Comparison of ENCODE assay signal across 21 mouse cellular contexts in the genomic region with DNA sequence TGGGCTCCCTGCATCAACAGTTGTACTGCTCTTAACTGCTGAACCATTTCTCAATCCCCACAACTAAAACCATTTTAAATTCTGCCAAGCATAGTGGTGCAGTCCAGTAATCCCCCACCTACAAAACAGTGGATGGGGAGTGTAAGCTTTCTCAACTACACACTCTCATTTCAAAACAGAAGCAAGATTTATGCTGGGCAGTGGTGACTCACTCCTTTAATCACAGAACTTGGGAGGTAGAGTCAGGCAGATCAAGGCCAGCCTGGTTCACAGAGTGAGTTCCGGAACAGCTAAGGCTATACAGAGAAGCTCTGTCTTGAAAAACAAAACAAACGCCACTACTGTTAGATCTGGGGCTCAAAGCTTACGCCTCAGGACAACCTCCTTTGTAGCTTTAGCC. TPM values are rescaled to one million over a fixed set of nuclear protein-coding genes. Genes with fewer than 3 reads are reported as not detected.
A peak's percentile ranks its signal among the peaks of the same experiment; 100 is the strongest.
DNase-seq lines count a peak whose midpoint lies in the region; ATAC-seq lines count a peak whose summit lies in the region.
"Had no signal": no experiment of that assay in that cellular context is flagged by ENCODE, and none has a peak within 500 bp of the region (broad histone marks: within the 10 kb centered on the region; RNA-seq: fewer than 3 reads in every experiment).

No protein-coding gene starts in this region.

- 78% methylated on average over 3 of the region's 3 CpGs for WGBS in hindbrain, embryonic 11.5 days
- WGBS in hindbrain, embryonic 14.5 days: 71% methylated on average over 3 of the region's 3 CpGs
- 85% methylated on average over 3 of the region's 3 CpGs for WGBS in limb, embryonic 12.5 days

- H3K36me3 ChIP-seq in hindbrain, embryonic 11.5 days (ENCODE audit: control insufficient read depth, insufficient read depth, low read length): no peaks in the 10 kb centered on the region
- no peaks in the 10 kb centered on the region for H3K36me3 ChIP-seq in hindbrain, embryonic 14.5 days (replicated peaks; ENCODE audit: control insufficient read depth, insufficient read depth)
- H3K36me3 ChIP-seq in limb, embryonic 12.5 days: no peaks in the 10 kb centered on the region
- H3K36me3 ChIP-seq: embryonic facial prominence, embryonic 15.5 days; heart, embryonic 13.5 days had no signal

- no peak overlapping the region for H3K4me3 ChIP-seq in hindbrain, embryonic 11.5 days (ENCODE audit: low read depth, low read length)
- H3K4me3 ChIP-seq in hindbrain, embryonic 14.5 days (replicated peaks; ENCODE audit: low read length): no peak overlapping the region
- no peak overlapping the region for H3K4me3 ChIP-seq in limb, embryonic 12.5 days (replicated peaks)
- H3K4me3 ChIP-seq: embryonic facial prominence, embryonic 15.5 days; heart, embryonic 13.5 days had no signal

- H3K4me1 ChIP-seq in hindbrain, embryonic 11.5 days (replicated peaks; ENCODE audit: control insufficient read depth, insufficient read depth, low read length): 0 out of 2 replicates have a peak, but pooled peaks cover 9% of the 10 kb centered on the region
- peaks cover 4% of the 10 kb centered on the region; the same call in 1 of the 2 replicates for H3K4me1 ChIP-seq in hindbrain, embryonic 14.5 days (replicated peaks; ENCODE audit: control insufficient read depth, insufficient read depth, low read length)
- H3K4me1 ChIP-seq in limb, embryonic 12.5 days (replicated peaks): peaks cover 17% of the 10 kb centered on the region

- DNase-seq in hindbrain, embryonic 11.5 days (ENCODE audit: low spot score): no peak
- DNase-seq in hindbrain, embryonic 14.5 days (ENCODE audit: low spot score): no peak
- DNase-seq in NIH3T3 (ENCODE audit: low read depth): peak; percentile 58
- DNase-seq in adrenal gland, postnatal 36 days: peak; percentile 52 to 53
- no peak for DNase-seq in kidney, adult 8-10 months
- DNase-seq in cerebellum, postnatal 10 days: no peak
- DNase-seq: cerebellum, adult 8-10 months; gastrocnemius, postnatal 25 days; kidney, adult 18-20 months; layer of hippocampus, postnatal 36 days; right cerebral cortex, adult 18-20 months had no signal

- H3K9me3 ChIP-seq in hindbrain, embryonic 11.5 days (ENCODE audit: control insufficient read depth, low read length): no peaks in the 10 kb centered on the region
- no peaks in the 10 kb centered on the region for H3K9me3 ChIP-seq in hindbrain, embryonic 14.5 days (ENCODE audit: control insufficient read depth, low read length)
- H3K9me3 ChIP-seq in limb, embryonic 12.5 days: no peaks in the 10 kb centered on the region
- H3K9me3 ChIP-seq: embryonic facial prominence, embryonic 15.5 days; heart, embryonic 13.5 days had no signal

- no peak overlapping the region for H3K9ac ChIP-seq in hindbrain, embryonic 11.5 days (ENCODE audit: low read depth, low read length)
- H3K9ac ChIP-seq in hindbrain, embryonic 14.5 days: no peak overlapping the region
- H3K9ac ChIP-seq in limb, embryonic 12.5 days (replicated peaks): no peak overlapping the region
- H3K9ac ChIP-seq: embryonic facial prominence, embryonic 15.5 days; heart, embryonic 13.5 days; liver, embryonic 14.5 days had no signal

- H3K4me2 ChIP-seq in hindbrain, embryonic 11.5 days (replicated peaks; ENCODE audit: low read depth, low read length): no peak overlapping the region
- H3K4me2 ChIP-seq in hindbrain, embryonic 14.5 days (replicated peaks): no peak overlapping the region
- 0 out of 2 replicates have a peak overlapping the region, but pooled peaks have one; percentile 37 for H3K4me2 ChIP-seq in limb, embryonic 12.5 days

- no peak for ATAC-seq in hindbrain, embryonic 11.5 days (ENCODE audit: low FRiP score)
- no peak for ATAC-seq in hindbrain, embryonic 14.5 days (ENCODE audit: low FRiP score)
- no peak for ATAC-seq in limb, embryonic 12.5 days (ENCODE audit: insufficient number of reproducible peaks, insufficient read depth, low FRiP score, low TSS enrichment, low read depth)

- no peaks in the 10 kb centered on the region for H3K27me3 ChIP-seq in hindbrain, embryonic 11.5 days (ENCODE audit: control insufficient read depth, insufficient read depth, low read length)
- H3K27me3 ChIP-seq in hindbrain, embryonic 14.5 days (ENCODE audit: control insufficient read depth, insufficient read depth, low read length): no peaks in the 10 kb centered on the region
- no peaks in the 10 kb centered on the region for H3K27me3 ChIP-seq in limb, embryonic 12.5 days
- H3K27me3 ChIP-seq: embryonic facial prominence, embryonic 15.5 days had no signal

- peak overlapping the region; percentile 42; the same call in 1 of the 2 replicates for H3K27ac ChIP-seq in hindbrain, embryonic 11.5 days (ENCODE audit: low read depth, low read length)
- no peak overlapping the region for H3K27ac ChIP-seq in hindbrain, embryonic 14.5 days
- H3K27ac ChIP-seq in limb, embryonic 12.5 days: peak overlapping the region; percentile 31; the same call in 1 of the 2 replicates
- H3K27ac ChIP-seq: embryonic facial prominence, embryonic 15.5 days; heart, embryonic 13.5 days; liver, embryonic 14.5 days; stomach, postnatal 0 days had no signal

RNA-seq across cellular contexts. Expression of gene Rdm1, which starts 8.4 kb away (rescaled TPM):
- polyA plus RNA-seq in hindbrain, embryonic 11.5 days (2014; fragmentation: Nextera tagmentation; extraction: Ambion mirVana): 34.5 and 35.5 TPM in 2 replicates
- polyA plus RNA-seq in hindbrain, embryonic 14.5 days (2014; fragmentation: Nextera tagmentation; extraction: Ambion mirVana): 13.7 and 16.6 TPM in 2 replicates
- 10 to 100 TPM; 24.0 to 31.6 TPM for total RNA-seq in adrenal gland, postnatal 36 days (2021)
- polyA plus RNA-seq in limb, embryonic 12.5 days (2016; fragmentation: Nextera tagmentation; extraction: Ambion mirVana): 37.0 and 37.8 TPM in 2 replicates

RNA-seq across cellular contexts. Expression of gene Gm11634, which starts 19.5 kb away (rescaled TPM):
- not detected in 2 replicates for polyA plus RNA-seq in hindbrain, embryonic 11.5 days (2014; fragmentation: Nextera tagmentation; extraction: Ambion mirVana)
- not detected in 2 replicates for polyA plus RNA-seq in hindbrain, embryonic 14.5 days (2014; fragmentation: Nextera tagmentation; extraction: Ambion mirVana)
- not detected for total RNA-seq in adrenal gland, postnatal 36 days (2021)
- polyA plus RNA-seq in limb, embryonic 12.5 days (2016; fragmentation: Nextera tagmentation; extraction: Ambion mirVana): not detected in 2 replicates
- total RNA-seq: gastrocnemius, postnatal 25 days; heart, postnatal 4 days; layer of hippocampus, postnatal 36 days; left cerebral cortex, postnatal 4 days; monocyte, adult 5-6 weeks had no signal
- polyA plus RNA-seq: CD4-positive, CD25-positive, alpha-beta regulatory T cell, adult 4 months; embryonic facial prominence, embryonic 15.5 days; frontal cortex, adult 2 months; heart, embryonic 13.5 days; liver, embryonic 14.5 days had no signal

RNA-seq across cellular contexts. Expression of gene Tmem106a, which starts 36.6 kb away (rescaled TPM):
- 3.4 and 3.5 TPM in 2 replicates for polyA plus RNA-seq in hindbrain, embryonic 11.5 days (2014; fragmentation: Nextera tagmentation; extraction: Ambion mirVana)
- 4.7 and 4.8 TPM in 2 replicates for polyA plus RNA-seq in hindbrain, embryonic 14.5 days (2014; fragmentation: Nextera tagmentation; extraction: Ambion mirVana)
- 10 to 100 TPM; 10.9 to 11.1 TPM for total RNA-seq in adrenal gland, postnatal 36 days (2021)
- 1.4 and 2.9 TPM in 2 replicates for polyA plus RNA-seq in limb, embryonic 12.5 days (2016; fragmentation: Nextera tagmentation; extraction: Ambion mirVana)

RNA-seq across cellular contexts. Expression of gene Arl4d, which starts 46.7 kb away (rescaled TPM):
- polyA plus RNA-seq in hindbrain, embryonic 11.5 days (2014; fragmentation: Nextera tagmentation; extraction: Ambion mirVana): 14.1 and 14.2 TPM in 2 replicates
- 5.6 and 5.9 TPM in 2 replicates for polyA plus RNA-seq in hindbrain, embryonic 14.5 days (2014; fragmentation: Nextera tagmentation; extraction: Ambion mirVana)
- total RNA-seq in adrenal gland, postnatal 36 days (2021): 10 to 100 TPM; 11.4 to 12.5 TPM
- 1.7 and 2.5 TPM in 2 replicates for polyA plus RNA-seq in limb, embryonic 12.5 days (2016; fragmentation: Nextera tagmentation; extraction: Ambion mirVana)
- polyA plus RNA-seq: CD4-positive, CD25-positive, alpha-beta regulatory T cell, adult 4 months had no signal

Comparison
In these comparisons a context has a peak if more than half of its experiments do, and no peak if none do; other contexts are left out.
1. DNase-seq: peak in NIH3T3 (single experiment) and adrenal gland, postnatal 36 days (2 of 2); none in hindbrain, embryonic 11.5 days (single experiment), hindbrain, embryonic 14.5 days (single experiment), kidney, adult 8-10 months (0 of 2) and cerebellum, postnatal 10 days (0 of 2).